4 mouse cellular contexts compared by ENCODE assay signal in the genomic region with DNA sequence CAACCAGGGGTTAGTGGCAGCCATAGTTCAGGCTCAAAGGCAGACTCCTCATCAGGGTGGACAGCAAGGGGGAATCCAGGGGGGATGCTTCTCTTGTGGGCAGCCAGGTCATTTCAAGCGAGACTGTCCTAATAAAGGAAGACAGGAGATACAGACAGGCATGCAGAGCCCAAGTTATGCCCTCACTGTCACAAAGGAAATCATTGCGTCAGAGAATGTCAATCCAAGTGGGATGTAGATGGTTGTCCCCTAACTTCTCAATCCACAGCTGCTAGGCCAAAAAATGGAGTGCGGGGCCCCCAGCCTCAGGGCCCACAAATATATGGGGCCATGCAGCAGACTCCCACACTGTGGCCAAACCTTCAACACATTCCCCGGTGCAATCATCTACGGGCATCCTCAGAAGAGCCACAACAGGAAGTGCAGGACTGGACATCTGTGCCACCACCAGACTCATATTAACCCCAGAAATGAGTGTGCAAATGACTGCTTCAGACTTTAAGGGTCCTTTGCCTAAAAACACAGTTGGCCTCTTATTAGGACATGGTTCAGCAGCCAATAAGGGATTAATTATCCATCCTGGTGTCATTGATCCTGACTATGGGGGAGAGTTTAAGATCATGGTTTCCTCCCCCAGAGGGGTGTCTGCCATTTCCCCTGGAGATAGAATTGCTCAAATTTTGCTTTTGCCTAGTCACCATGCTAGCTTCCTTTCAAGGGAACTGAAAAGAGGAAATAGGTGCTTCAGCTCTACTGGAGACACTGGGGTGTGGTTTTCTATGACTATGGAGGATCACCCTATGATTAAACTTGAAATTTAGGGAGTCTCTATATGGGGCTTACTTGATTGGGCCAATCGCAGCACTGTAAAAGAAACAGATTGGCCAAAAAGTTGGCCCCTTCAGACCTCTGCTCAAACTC. TPM values are rescaled to one million over a fixed set of nuclear protein-coding genes. Genes with fewer than 3 reads are reported as not detected.
"Had no signal": no experiment of that assay in that cellular context is flagged by ENCODE, and none has a peak within 500 bp of the region (broad histone marks: within the 10 kb centered on the region; RNA-seq: fewer than 3 reads in every experiment).

No protein-coding gene starts in this region.

RNA-seq across cellular contexts. Expression of gene Spef2, which starts 25.8 kb away (rescaled TPM):
- polyA plus RNA-seq: large intestine, adult 2 months; myocyte; small intestine, adult 2 months; stomach, embryonic 14.5 days had no signal
